Mouse (Mus musculus): ENCODE measurements around the gene Rhebl1.

GRCm38 (mm10) chr15:98832161-98833058 is 61.9 kb downstream of the Rhebl1 start:
- no peak for TF ChIP-seq POLR2A (IDR thresholded peaks at IDR 0.05; ENCODE audit: borderline replicate concordance, control insufficient read depth, low read depth, low read length)
- peak; percentile 36; the same call in 1 of the 2 replicates for TF ChIP-seq CTCF (IDR thresholded peaks at IDR 0.05; ENCODE audit: control insufficient read depth, insufficient read depth, low read length)

Data from bone marrow, adult 2 months (tissue).